Mouse (Mus musculus): ENCODE measurements around the gene Dbr1.
"Not testable (repeated sequence)": the region's sequence is repeated elsewhere in the genome, so short reads cannot be mapped to it uniquely, and the experiment has no call there.

Gene Dbr1

DNA sequence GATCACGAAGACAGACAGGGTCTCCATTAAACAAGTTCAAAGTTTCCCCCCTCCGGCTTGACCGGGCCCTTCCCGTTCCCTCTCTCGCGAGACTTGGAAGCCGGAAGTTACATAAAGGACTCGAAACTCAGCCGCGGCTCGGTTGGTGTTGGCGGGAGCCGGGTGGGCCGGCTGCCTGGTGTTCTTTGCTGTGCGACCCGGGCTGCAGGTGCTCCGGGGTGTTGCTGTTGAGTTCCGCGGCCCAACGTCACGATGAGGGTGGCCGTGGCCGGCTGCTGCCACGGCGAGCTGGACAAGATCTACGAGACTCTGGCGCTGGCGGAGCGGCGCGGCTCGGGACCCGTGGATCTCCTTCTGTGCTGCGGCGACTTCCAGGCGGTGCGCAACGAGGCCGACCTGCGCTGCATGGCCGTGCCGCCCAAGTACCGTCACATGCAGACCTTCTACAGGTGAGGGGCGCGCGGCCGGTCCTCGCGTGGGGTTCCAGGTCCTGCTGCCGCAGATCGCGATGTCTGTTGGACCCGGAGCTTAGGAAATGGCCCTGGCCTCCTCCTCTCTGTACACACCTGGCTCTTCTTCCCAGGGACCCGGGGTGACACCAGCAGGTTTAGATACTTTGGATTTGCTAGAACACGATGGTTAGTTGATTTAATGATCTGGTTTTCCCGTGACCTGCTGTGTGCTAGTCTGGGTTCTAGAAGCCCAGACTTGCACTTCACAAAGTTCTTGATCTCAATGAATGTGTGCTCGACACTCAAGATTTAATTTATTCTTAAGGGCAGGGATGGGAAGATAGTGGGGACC lies at the start of gene Dbr1:
TSS of gene Dbr1 (plus strand) at position 123 of the 804 bp plus-strand sequence.
- DNase-seq (ENCODE audit: low spot score in 2 of 2), result peak; percentile 86 to 92

DNA sequence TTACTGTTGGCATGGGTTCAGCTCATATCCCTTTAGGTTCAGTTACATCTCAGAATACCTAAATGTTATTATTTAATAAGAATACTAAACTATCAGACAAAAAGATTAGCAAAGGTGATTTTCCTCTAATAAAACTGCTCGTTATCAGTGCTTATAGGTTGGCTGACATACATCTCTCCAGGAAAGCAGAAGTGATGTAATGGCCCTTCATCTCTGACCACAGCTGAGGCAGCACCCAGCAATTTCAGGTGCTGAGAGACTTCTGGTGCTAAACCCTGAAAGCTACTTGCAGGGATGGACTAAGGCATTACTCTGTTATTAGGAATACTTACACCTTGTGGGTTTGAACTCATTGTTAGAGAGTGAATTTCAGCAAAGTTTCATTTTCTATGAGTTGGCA lies 43.7 kb upstream of the Dbr1 start:
- DNase-seq (ENCODE audit: low spot score in 2 of 2), result no peak

DNA sequence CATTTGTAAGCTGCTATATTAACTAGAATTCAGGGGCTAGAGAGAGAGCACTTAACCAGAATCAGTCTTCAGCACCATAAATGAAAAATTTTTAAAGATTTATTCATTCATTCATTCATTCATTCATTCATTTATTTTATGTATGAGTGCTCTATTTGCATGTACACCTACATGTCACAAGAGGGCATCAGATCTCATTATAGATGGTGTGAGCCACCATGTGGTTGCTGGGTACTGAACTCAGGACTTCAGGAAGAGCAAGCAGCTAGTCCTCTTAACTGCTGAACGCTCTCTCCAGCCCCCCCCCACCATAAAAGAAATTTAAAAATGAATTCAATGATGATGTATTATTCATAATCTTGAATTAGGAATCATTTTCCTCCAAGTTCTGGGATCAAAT lies 29.3 kb upstream of the Dbr1 start:
- no peak for DNase-seq (ENCODE audit: low spot score in 2 of 2)

DNA sequence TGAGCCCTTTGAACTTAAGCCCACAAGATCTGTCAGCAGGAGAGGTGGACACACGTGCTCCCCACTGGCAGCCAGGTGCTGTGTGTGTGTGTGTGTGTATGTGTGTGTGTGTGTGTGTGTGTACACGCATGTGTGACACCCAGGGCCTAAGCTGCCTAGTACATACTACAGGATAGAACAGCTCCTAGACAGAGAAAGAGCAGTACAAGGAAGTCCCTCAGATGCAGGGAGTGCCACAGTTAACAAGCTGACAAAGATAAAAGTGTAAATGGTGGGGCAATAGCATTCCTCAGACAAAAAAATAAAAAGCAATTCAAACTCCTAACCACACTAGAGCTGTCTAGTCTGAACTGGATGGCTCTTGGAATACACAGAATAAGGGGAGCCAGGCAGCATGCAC lies 23.5 kb upstream of the Dbr1 start:
- DNase-seq (ENCODE audit: low spot score in 2 of 2), result no peak

DNA sequence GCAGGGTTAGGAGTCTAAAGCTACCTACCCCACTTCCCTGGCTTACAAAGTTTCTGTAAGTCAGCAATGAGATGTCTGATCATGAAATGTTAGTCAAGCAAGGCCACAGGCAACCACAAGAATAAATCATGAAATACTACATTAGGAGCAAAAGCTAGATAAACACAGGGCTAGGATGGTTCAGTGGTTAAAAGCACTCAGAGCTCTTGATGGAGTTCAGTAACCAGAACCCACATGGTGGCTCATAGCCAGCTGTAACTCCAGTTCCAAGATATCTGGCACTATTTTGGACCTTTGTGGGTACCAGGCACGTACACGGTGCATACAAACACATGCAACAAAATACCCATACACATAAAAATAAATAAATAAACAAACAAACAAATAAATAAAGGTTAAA lies 22.6 kb upstream of the Dbr1 start:
- DNase-seq (ENCODE audit: low spot score in 2 of 2), result no peak

DNA sequence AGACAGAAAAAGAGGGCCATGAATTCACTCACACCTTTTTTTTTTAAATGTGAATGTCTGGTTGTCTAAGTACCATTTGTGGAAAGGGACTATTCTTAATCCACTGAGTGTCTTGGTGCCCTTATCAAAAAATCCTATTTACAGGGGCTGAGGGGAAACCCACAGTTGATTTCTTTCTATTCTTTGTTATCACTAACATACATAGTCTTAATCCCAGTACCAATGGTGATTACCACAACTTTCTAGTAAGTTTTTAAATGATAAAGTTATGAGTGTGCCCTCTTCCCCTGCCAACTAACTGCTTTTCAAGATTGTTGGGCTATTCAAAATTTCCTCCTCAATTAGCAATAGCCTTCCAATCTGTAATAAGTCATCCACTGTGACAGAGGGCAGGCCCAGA lies 21.5 kb upstream of the Dbr1 start:
- DNase-seq (ENCODE audit: low spot score in 2 of 2), result no peak

DNA sequence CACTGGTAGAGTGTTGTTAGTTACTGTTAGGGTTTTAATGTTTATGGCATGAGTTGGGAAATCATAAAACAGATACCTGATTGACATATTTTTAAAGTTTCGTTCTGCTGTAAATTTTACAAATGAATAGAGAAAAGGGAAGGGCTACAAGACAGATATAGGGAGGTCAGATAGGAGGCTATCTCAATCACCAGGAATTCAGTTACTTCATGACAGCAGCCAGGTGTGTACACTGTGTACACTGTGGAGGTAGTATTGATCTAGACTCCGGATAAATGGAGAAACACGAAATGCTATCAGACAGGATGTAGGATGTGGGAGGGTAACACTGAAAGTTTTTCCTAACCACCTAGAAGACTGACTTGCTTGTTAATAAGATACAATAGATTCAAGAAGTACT lies 20.3 kb upstream of the Dbr1 start:
- no peak for DNase-seq (ENCODE audit: low spot score in 2 of 2)

DNA sequence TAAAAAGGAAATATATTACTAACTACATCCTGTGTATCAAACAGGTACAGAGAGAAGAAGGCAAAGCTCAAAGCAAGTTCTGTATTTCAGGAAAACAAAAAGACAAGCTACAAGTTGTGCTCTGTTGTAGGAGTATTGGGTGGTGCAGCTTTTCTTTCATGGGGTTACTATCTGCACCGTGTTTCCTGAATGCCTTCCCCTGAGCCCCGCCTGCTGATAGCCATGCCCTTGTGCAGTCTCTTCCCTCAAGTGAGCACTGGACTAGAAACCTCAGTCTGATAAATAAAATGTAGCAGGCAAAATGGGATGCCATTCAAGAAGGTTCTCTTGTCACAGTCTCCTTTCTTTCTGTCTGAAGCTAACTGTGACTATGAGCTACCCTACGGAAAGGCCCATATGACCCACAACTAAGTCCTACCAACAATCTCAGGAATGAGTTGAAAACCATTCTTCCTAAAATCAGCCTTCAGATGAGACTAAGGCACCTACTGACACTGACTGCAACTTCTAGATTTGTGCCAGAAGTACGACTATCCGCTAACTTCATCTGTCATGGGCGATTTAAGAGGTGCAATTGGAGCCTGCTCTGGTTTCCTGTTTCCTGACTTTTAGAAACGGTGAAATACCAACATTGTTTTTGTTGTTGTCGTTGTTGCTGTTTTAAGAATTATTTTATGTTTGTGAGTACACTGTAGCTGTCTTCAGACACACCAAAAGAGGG lies 17.9 kb upstream of the Dbr1 start:
- no peak for DNase-seq (ENCODE audit: low spot score in 2 of 2)

DNA sequence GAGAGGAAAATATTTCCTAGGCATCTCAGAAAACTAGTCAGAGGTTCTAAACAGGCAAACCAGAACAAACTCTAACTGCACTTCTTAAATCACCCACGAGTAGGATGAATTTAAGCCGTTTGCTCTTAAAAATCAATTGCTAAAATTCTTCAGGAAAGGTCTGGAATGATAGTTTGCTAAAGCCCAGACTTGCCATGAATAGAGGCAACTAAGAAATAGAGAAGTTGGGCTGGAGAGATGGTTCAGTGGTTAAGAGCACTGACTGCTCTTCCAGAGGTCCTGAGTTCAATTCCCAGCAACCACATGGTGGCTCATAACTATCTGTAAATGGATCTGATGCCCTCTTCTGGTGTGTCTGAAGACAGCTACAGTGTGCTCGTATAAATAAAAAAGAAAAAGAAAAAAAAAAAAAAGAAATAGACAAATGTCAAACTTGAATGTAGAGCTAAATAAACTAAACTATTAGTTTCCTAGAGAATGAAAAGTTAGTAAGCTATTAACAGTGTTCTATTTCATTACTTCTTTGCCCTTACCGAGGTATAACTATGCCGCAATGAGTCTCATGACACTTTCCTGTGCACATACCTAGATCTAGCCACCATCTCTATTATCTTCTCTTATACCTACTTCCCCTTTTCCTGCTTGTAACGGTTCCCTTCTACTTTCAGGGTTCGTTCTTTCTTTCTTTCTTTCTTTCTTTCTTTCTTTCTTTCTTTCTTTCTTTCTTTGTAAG lies 16.6 kb upstream of the Dbr1 start:
- DNase-seq (ENCODE audit: low spot score in 2 of 2), result no peak

DNA sequence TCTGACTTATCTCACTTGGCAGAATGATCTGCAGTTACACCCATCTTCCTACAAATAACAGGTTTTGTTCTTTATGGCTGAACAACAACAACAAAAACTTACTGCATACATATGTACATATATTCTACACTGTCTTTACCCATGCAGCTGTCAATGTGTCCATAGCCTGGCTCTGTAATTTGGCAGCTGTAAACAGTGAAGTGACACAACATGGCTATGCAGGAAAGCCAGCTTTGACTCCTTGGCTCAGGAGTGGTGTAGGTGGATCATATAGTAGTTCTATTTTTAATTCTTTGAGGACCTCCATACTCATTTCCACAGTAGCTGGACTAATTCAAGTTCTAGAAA lies 16.1 kb upstream of the Dbr1 start:
- DNase-seq (ENCODE audit: low spot score in 2 of 2), result no peak

DNA sequence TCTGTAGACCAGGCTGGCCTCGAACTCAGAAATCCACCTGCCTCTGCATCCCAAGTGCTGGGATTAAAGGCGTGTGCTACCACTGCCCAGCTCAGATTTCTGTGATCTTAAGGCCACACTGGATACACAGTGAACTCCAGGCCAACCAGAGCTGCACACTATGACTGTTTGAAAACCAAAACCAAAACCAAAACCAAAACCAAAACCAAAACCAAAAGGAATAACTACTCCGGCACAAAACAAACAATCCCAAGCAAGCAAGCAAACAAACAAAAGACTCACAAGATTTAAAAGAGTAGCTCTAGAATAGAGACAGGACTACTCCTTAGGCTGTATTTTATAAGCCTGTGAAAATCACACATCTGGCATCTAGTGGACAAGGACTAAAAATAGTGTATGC lies 15.2 kb upstream of the Dbr1 start:
- no peak for DNase-seq (ENCODE audit: low spot score in 2 of 2)

DNA sequence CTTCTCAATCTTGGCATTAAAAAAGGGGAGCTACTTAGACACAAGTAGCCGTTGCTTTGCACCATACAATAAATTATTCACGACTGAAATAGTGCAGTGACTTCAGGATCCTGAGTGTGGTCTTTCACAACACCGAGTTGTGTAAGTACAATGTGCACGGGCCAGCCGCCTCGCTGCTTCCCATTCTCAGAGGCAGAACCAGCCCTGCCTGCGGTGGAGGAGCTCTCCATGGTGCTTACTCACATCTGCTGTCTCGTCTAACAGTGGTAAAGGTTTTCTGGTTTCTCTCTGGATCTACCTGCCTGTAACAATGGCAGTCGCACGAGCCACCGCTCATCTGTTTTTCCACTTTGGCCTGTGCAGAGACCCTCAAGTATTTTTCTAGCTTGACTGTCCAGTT lies 11.9 kb upstream of the Dbr1 start:
- peak; percentile 36 to 70 for DNase-seq (ENCODE audit: low spot score in 2 of 2)

DNA sequence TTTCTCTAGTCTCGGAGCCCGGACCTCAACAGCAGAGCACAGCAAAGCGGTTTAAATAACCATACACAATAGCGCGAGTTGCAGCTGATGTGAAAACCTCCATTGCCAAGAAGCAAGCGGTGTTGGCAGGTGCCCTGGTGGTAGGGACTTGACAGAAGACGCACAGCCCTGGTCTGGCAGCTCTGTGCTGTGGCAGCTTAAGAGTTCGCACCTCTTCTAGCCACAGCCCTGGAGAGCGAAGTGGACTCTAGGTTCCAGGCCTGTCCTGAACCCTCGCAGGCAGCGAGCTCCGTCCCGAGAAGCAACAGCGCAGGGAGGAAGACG lies 7.6 kb upstream of the Dbr1 start:
- no peak for DNase-seq (ENCODE audit: low spot score in 2 of 2)

DNA sequence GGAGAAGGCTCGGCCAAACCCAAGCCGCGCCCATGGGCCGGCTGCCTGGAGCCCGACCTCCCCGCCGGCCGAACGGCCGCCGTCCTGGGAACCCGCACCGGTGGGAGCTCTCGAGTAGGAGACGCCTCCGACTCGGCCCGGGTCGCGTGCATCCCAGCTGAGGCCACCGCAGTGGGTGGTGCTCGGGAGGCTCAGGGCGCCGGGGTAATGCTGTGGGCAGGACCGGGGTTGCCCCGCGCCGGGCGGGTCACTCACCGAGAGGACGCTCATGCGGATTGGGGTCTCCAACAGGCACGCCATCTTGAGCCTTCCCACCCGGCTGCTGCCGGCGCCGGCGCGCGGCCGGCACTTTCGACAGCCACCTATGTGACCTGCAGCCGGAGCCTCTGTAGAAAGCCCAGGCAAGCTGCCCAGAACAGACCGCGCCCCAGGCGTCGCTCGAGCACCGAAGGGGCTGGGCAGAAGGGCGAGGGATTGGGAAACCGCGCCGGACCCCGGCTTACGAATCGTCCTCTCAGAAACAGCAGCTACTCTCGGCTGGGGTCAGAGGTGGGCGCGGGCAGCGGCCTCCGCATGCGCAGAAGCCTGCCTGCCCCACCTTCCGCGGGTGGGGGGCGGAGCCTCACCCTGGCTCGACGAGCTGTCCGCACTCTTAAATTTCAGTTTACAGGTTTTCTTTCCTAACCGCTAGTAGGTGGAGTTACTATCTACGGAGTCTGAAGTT lies 7.1 kb upstream of the Dbr1 start, which contains the start of gene Armc8:
TSS of gene Armc8 (minus strand) at position 553 of the 724 bp plus-strand sequence.
- peak; percentile 89 to 90 for DNase-seq (ENCODE audit: low spot score in 2 of 2)

DNA sequence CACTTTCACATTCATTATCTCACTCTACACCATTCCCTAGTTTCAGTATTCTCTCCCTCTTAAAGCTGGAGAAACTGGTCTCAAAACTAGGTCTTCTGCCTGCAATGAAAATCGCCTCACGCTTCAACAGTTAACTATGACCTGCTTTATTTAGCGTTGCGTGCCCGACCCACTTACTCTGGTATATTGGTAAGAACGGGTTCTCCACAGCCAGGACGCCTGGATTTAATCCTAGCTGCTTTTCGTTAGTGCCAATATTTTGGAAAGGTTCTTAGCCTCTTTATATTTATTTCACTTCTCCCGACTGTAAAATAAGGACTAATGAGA lies 6.6 kb upstream of the Dbr1 start:
- DNase-seq (ENCODE audit: low spot score in 2 of 2), result no peak

DNA sequence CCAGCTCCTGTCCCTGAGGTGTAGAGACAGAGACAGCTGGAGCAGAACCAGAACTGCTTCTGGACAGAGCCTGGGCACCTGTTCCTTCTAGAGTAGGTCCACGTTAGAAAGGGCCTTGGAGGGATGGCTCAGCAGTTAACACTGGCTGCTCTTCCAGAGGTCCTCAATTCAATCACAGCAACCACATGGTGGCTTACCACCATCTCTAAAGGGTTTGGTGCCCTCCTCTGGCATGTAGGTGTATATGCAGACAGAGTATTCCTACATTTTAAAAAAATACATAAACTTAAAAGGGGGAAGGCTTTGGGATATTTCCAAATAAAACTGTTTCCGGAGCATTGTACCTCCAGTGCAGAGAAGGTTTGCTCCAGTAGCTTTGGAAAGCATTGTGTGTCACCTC lies 5.1 kb downstream of the Dbr1 start:
- DNase-seq (ENCODE audit: low spot score in 2 of 2), result no peak

DNA sequence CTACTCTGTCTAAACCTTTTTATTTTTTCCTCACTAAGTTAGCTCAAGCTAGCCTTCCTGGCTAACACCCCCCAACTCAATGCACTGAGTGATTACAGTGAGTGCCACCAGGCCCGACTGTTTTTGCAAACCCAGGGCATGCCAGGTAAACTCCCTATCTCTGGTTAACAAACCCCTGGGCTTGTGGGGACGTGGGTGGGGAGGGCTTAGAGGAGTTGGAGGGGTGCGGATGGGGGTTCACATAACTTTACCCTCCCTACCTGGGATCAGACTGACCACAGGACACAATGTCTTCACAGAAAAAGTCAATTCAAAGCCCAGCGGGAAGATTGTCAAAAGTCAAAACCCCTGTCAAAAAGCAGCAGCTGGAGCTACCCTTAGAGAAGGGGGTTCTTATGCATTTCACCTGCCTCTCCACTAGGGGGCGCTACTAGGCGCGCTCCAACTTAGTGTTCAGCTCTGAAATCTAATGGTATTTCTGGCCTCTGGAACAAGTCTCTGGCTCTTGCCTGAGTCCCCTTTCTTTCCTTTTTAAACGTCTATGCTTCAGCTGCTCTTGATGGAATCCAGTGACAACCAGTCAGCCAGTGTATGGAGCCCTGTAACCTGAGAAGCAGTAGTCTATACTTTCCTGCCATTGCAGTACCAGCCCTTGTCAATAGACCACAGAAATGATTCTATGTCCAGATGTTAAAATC lies 12.1 kb downstream of the Dbr1 start:
- DNase-seq (ENCODE audit: low spot score in 2 of 2), result peak; percentile 37 to 77

DNA sequence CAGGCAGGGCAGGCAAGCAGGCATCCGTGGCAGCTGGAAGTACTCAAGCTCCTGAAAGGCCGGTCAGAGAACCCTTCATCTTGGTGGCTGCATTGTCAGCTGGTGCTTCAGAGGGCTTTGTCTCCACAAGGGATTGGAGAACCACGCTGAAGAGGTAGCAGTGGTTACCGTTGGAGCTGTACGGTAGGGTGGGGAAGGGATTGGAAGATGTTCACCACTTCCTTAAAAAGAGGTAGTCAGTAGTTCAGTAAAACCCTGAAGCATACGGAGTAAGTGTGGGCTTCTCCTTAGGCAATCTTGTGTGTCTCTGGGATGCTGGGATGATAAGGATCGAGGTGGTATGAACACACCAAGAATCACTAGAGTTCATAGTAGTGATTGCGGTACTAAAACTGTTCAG lies 15.5 kb downstream of the Dbr1 start:
- no peak for DNase-seq (ENCODE audit: low spot score in 2 of 2)

DNA sequence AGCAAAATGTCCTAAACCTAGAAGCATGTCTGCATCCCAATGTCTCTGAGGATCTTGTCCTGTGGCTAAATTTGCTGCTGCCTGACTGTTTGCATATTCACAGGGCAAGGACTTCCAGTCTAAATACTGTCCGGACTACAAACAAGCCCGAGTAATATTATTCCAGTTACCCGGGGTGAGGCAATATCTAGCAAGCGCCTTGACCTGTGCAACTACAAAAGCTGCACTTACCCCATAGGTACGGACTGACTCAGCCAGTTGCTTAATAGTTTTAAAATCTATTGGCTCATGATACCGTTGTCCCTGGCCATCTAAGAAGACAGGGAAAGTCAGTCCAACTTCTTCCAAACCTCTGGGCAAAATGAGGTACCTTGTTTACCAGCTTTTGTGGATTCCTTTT lies 23.5 kb downstream of the Dbr1 start:
- DNase-seq (ENCODE audit: low spot score in 2 of 2), result not testable (repeated sequence)

DNA sequence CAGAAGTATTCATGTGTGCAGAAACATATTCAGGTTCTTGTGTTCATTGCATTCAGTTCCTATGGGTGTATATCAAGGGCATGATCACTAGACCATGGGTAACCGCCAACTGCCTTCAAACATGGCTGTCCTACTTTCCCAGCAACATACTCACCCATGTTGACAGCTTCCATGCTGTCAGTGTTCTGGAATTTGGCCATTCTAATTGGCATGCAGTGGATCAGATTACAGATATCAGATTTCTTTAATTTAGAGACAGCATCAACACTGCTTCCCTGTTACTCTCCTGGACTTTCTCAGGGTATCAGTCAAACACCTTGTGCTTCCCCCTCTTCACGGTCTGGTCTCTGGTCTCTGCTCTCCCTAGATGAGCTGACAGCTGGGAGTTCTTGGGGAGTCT lies 28.0 kb downstream of the Dbr1 start:
- DNase-seq (ENCODE audit: low spot score in 2 of 2), result no peak

DNA sequence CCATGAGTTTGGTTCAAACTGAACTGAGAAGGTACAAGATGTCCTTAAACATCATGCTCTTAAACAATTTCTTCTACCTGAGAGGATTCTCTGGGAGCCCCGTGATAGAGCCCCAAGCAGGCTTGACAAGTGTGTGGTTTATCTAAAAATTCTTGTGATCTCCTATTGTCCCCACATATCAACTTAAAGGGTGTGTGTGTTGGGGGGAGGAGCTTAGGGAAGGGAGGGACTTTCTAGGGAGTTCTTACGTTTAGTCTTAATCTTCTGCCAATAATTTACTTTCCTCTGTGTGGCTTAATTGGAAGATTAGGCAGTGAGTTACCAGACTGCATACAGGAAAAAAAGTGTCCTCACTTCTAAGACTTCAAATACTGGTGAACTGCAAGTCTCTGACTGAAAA lies 36.6 kb downstream of the Dbr1 start, which contains the start of gene A4gnt:
TSS of gene A4gnt (plus strand) at position 301 of the 400 bp plus-strand sequence.
- no peak for DNase-seq (ENCODE audit: low spot score in 2 of 2)

DNA sequence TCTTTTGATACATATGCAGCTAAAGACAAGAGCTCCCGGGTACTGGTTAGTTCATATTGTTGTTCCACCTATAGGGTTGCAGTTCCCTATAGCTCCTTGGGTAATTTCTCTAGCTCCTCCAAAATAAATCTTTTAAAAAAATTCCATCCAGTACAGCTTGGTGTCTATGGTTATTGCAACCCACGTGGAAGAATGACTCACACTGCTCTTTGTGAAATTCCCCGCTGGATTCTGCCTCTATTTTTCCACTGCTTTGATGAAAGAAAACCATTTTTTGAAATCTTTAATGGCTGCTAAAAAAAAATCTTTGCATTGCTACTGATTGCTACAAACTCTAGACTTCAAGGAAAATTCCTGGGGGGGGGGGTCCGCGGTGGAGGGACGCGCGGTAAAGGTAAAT lies 44.1 kb downstream of the Dbr1 start:
- no peak for DNase-seq (ENCODE audit: low spot score in 2 of 2)
